Comparison of ENCODE assay signal across 25 mouse cellular contexts in genomic region chr9:102470076-102470819, GRCm38 (mm10). TPM values are rescaled to one million over a fixed set of nuclear protein-coding genes. Genes with fewer than 3 reads are reported as not detected.
DNase-seq lines count a peak whose midpoint lies in the region; ATAC-seq and TF ChIP-seq lines count a peak whose summit lies in the region.
"Had no signal": no experiment of that assay in that cellular context is flagged by ENCODE, and none has a peak within 500 bp of the region (broad histone marks: within the 10 kb centered on the region; RNA-seq: fewer than 3 reads in every experiment).

No protein-coding gene starts in this region.

- no peak overlapping the region for H3K4me3 ChIP-seq in intestine, embryonic 14.5 days (ENCODE audit: low read depth, low read length)
- H3K4me3 ChIP-seq in intestine, postnatal 0 days (ENCODE audit: low read depth, low read length) = no peak overlapping the region
- H3K4me3 ChIP-seq in intestine, embryonic 16.5 days (ENCODE audit: low read length) = no peak overlapping the region
- H3K4me3 ChIP-seq in neural tube, embryonic 15.5 days (replicated peaks) = no peak overlapping the region
- H3K4me3 ChIP-seq: embryonic facial prominence, embryonic 15.5 days; erythroblast, embryonic 14.5 days; forebrain, embryonic 10.5 days; gastrocnemius, adult 2 months; heart, adult 2 months; heart, embryonic 15.5 days; hindbrain, embryonic 10.5 days had no signal

- no peak for DNase-seq in intestine, embryonic 14.5 days (ENCODE audit: low spot score)
- peak; percentile 35 for DNase-seq in right cerebral cortex, adult 2 months (ENCODE audit: low spot score in 2 of 2)
- no peak for DNase-seq in right cerebral cortex, postnatal 14 days
- peak; percentile 43 for DNase-seq in brain, adult 2 months (ENCODE audit: low read depth, low spot score)
- DNase-seq: adrenal gland, adult 8-10 months; adrenal gland, postnatal 36 days; cerebellum, adult 11 months; cerebellum, adult 8-10 months; cerebellum, postnatal 14 days; embryo, embryonic 11 days; gastrocnemius, adult 2 months; heart, adult 2 months had no signal

- no peaks in the 10 kb centered on the region for H3K36me3 ChIP-seq in intestine, embryonic 14.5 days (ENCODE audit: control insufficient read depth, insufficient read depth, low read length)
- no peaks in the 10 kb centered on the region for H3K36me3 ChIP-seq in intestine, postnatal 0 days (ENCODE audit: control insufficient read depth, insufficient read depth)
- no peaks in the 10 kb centered on the region for H3K36me3 ChIP-seq in intestine, embryonic 16.5 days (ENCODE audit: control insufficient read depth, insufficient read depth, low read length)
- H3K36me3 ChIP-seq in neural tube, embryonic 15.5 days = no peaks in the 10 kb centered on the region
- H3K36me3 ChIP-seq: embryonic facial prominence, embryonic 15.5 days; forebrain, embryonic 10.5 days; heart, embryonic 15.5 days; hindbrain, embryonic 10.5 days had no signal

- H3K9me3 ChIP-seq in intestine, embryonic 14.5 days (ENCODE audit: control insufficient read depth, low read length) = no peaks in the 10 kb centered on the region
- no peaks in the 10 kb centered on the region for H3K9me3 ChIP-seq in intestine, postnatal 0 days (ENCODE audit: control insufficient read depth)
- no peaks in the 10 kb centered on the region for H3K9me3 ChIP-seq in intestine, embryonic 16.5 days (ENCODE audit: control insufficient read depth, low read length)
- H3K9me3 ChIP-seq in neural tube, embryonic 15.5 days (replicated peaks) = no peaks in the 10 kb centered on the region
- H3K9me3 ChIP-seq: embryonic facial prominence, embryonic 15.5 days; forebrain, embryonic 10.5 days; heart, embryonic 15.5 days; hindbrain, embryonic 10.5 days had no signal

- H3K9ac ChIP-seq in intestine, embryonic 14.5 days (ENCODE audit: low read length) = no peak overlapping the region
- no peak overlapping the region for H3K9ac ChIP-seq in intestine, postnatal 0 days (ENCODE audit: low read depth, low read length)
- no peak overlapping the region for H3K9ac ChIP-seq in intestine, embryonic 16.5 days (ENCODE audit: low read depth, low read length)
- no peak overlapping the region for H3K9ac ChIP-seq in neural tube, embryonic 15.5 days (replicated peaks)
- H3K9ac ChIP-seq: embryonic facial prominence, embryonic 15.5 days; heart, embryonic 15.5 days; hindbrain, embryonic 14.5 days had no signal

- no peaks in the 10 kb centered on the region for H3K27me3 ChIP-seq in intestine, embryonic 14.5 days (replicated peaks; ENCODE audit: control insufficient read depth, insufficient read depth, low read length)
- no peaks in the 10 kb centered on the region for H3K27me3 ChIP-seq in intestine, postnatal 0 days (replicated peaks; ENCODE audit: control insufficient read depth, insufficient read depth, low read length)
- no peaks in the 10 kb centered on the region for H3K27me3 ChIP-seq in intestine, embryonic 16.5 days (replicated peaks; ENCODE audit: control insufficient read depth, insufficient read depth, low read length)
- H3K27me3 ChIP-seq in neural tube, embryonic 15.5 days (replicated peaks) = no peaks in the 10 kb centered on the region
- H3K27me3 ChIP-seq: embryonic facial prominence, embryonic 15.5 days; heart, embryonic 15.5 days had no signal

- H3K4me1 ChIP-seq in intestine, embryonic 14.5 days (replicated peaks; ENCODE audit: control insufficient read depth, insufficient read depth, low read length) = no peaks in the 10 kb centered on the region
- H3K4me1 ChIP-seq in intestine, postnatal 0 days (replicated peaks; ENCODE audit: control insufficient read depth, insufficient read depth, low read length) = no peaks in the 10 kb centered on the region
- no peaks in the 10 kb centered on the region for H3K4me1 ChIP-seq in intestine, embryonic 16.5 days (ENCODE audit: control insufficient read depth, insufficient read depth, low read length)
- H3K4me1 ChIP-seq in neural tube, embryonic 15.5 days = no peaks in the 10 kb centered on the region
- H3K4me1 ChIP-seq: embryonic facial prominence, embryonic 15.5 days; forebrain, embryonic 10.5 days; heart, embryonic 15.5 days; hindbrain, embryonic 10.5 days had no signal

- no peak overlapping the region for H3K4me2 ChIP-seq in intestine, embryonic 14.5 days (ENCODE audit: low read length)
- H3K4me2 ChIP-seq in intestine, postnatal 0 days (replicated peaks; ENCODE audit: low read depth) = no peak overlapping the region
- no peak overlapping the region for H3K4me2 ChIP-seq in intestine, embryonic 16.5 days (ENCODE audit: low read depth, low read length)
- no peak overlapping the region for H3K4me2 ChIP-seq in neural tube, embryonic 15.5 days
- H3K4me2 ChIP-seq: embryonic facial prominence, embryonic 15.5 days; heart, embryonic 11.5 days; heart, embryonic 15.5 days; hindbrain, embryonic 14.5 days had no signal

- peak overlapping the region; percentile 18; the same call in 1 of the 2 replicates for H3K27ac ChIP-seq in intestine, embryonic 14.5 days (ENCODE audit: low read depth)
- H3K27ac ChIP-seq in intestine, postnatal 0 days (ENCODE audit: low read depth, low read length) = no peak overlapping the region
- no peak overlapping the region for H3K27ac ChIP-seq in intestine, embryonic 16.5 days (ENCODE audit: low read length)
- no peak overlapping the region for H3K27ac ChIP-seq in neural tube, embryonic 15.5 days (replicated peaks)
- H3K27ac ChIP-seq: embryonic facial prominence, embryonic 15.5 days; forebrain, embryonic 10.5 days; gastrocnemius, adult 2 months; heart, adult 2 months; heart, embryonic 15.5 days; hindbrain, embryonic 10.5 days; hindbrain, embryonic 14.5 days had no signal

- WGBS in intestine, embryonic 14.5 days = 47% methylated on average over 2 of the region's 2 CpGs
- 83% methylated on average over 2 of the region's 2 CpGs for WGBS in intestine, postnatal 0 days
- 76% methylated on average over 2 of the region's 2 CpGs for WGBS in intestine, embryonic 16.5 days
- 89% methylated on average over 2 of the region's 2 CpGs for WGBS in neural tube, embryonic 15.5 days

- TF ChIP-seq CTCF in intestine, postnatal 0 days (IDR thresholded peaks at IDR 0.05; ENCODE audit: low read depth) = no peak

- ATAC-seq in intestine, embryonic 14.5 days (replicated peaks; ENCODE audit: low FRiP score, low TSS enrichment, low read depth) = peak; percentile 78
- ATAC-seq in intestine, postnatal 0 days = no peak
- peak; percentile 23; the same call in 1 of the 2 replicates for ATAC-seq in intestine, embryonic 16.5 days
- no peak for ATAC-seq in neural tube, embryonic 15.5 days (ENCODE audit: low FRiP score)
- no peak for ATAC-seq in megakaryocyte-erythroid progenitor cell, adult 5-6 weeks (replicated peaks; ENCODE audit: low FRiP score, low TSS enrichment, poor library complexity, severe bottlenecking)
- ATAC-seq: forebrain, embryonic 14.5 days had no signal

RNA-seq across cellular contexts. Expression of gene Ky, which starts 35.3 kb away (rescaled TPM):
- 0.57 and 0.75 TPM in 2 replicates for polyA plus RNA-seq in intestine, embryonic 14.5 days (2014; fragmentation: Nextera tagmentation; extraction: Ambion mirVana)
- polyA plus RNA-seq in intestine, postnatal 0 days (2015; fragmentation: Nextera tagmentation; extraction: Ambion mirVana) = 0.10 and 0.25 TPM in 2 replicates
- 0.34 TPM in 2 replicates for polyA plus RNA-seq in intestine, embryonic 16.5 days (2015; fragmentation: Nextera tagmentation; extraction: Ambion mirVana)
- polyA plus RNA-seq in neural tube, embryonic 15.5 days (2015; fragmentation: Nextera tagmentation; extraction: Ambion mirVana) = 0.70 and 1.5 TPM in 2 replicates
- total RNA-seq in megakaryocyte-erythroid progenitor cell, adult 5-6 weeks (2014; fragmentation: Nextera tagmentation) = not detected in 2 replicates
- not detected in 2 replicates for total RNA-seq in megakaryocyte-erythroid progenitor cell, adult 5-6 weeks (2017)
- total RNA-seq: common myeloid progenitor, adult 5-6 weeks had no signal
- polyA plus RNA-seq: erythroblast, embryonic 14.5 days had no signal

Comparison
In these comparisons a context has a peak if more than half of its experiments do, and no peak if none do; other contexts are left out.
1. ATAC-seq: peak in intestine, embryonic 14.5 days (single experiment) and intestine, embryonic 16.5 days (single experiment); none in intestine, postnatal 0 days (single experiment), neural tube, embryonic 15.5 days (single experiment) and megakaryocyte-erythroid progenitor cell, adult 5-6 weeks (single experiment).
2. DNase-seq: peak in right cerebral cortex, adult 2 months (2 of 2) and brain, adult 2 months (single experiment); none in intestine, embryonic 14.5 days (single experiment) and right cerebral cortex, postnatal 14 days (single experiment).